Mouse (Mus musculus): ENCODE measurements around the gene Brap. TPM values are rescaled to one million over a fixed set of nuclear protein-coding genes. Genes with fewer than 3 reads are reported as not detected.

Gene Brap
- polyA plus RNA-seq, 1 experiment from 2014 or later = 41.5 TPM

GRCm38 (mm10) chr5:121721841-121722240 is 61.5 kb downstream of the Brap start:
- no peak for DNase-seq (ENCODE audit: low spot score)
- H3K9me3 ChIP-seq (ENCODE audit: control insufficient read depth, low read length) = no peaks in the 10 kb centered on the region
- H3K4me2 ChIP-seq (replicated peaks) = no peak overlapping the region
- H3K4me1 ChIP-seq (replicated peaks; ENCODE audit: control insufficient read depth, insufficient read depth, low read length) = peaks cover 10% of the 10 kb centered on the region; the same call in 1 of the 2 replicates
- no peaks in the 10 kb centered on the region for H3K36me3 ChIP-seq (replicated peaks; ENCODE audit: control insufficient read depth, insufficient read depth)
- H3K27ac ChIP-seq = no peak overlapping the region
- H3K27me3 ChIP-seq (ENCODE audit: control insufficient read depth, insufficient read depth, low read length) = no peaks in the 10 kb centered on the region
- H3K9ac ChIP-seq = no peak overlapping the region
- no peak overlapping the region for H3K4me3 ChIP-seq (replicated peaks; ENCODE audit: low read length)
- 79% methylated on average over 3 of the region's 3 CpGs for WGBS
- ATAC-seq (ENCODE audit: low FRiP score) = no peak

GRCm38 (mm10) chr5:121724678-121725077 is 64.3 kb downstream of the Brap start:
- H3K4me3 ChIP-seq (replicated peaks; ENCODE audit: low read length) = no peak overlapping the region
- no peaks in the 10 kb centered on the region for H3K27me3 ChIP-seq (ENCODE audit: control insufficient read depth, insufficient read depth, low read length)
- 0 out of 2 replicates have a peak, but pooled peaks cover 4% of the 10 kb centered on the region for H3K36me3 ChIP-seq (replicated peaks; ENCODE audit: control insufficient read depth, insufficient read depth)
- H3K9ac ChIP-seq = no peak overlapping the region
- no peaks in the 10 kb centered on the region for H3K9me3 ChIP-seq (ENCODE audit: control insufficient read depth, low read length)
- DNase-seq (ENCODE audit: low spot score) = no peak
- H3K4me2 ChIP-seq (replicated peaks) = no peak overlapping the region
- no peak for ATAC-seq (ENCODE audit: low FRiP score)
- 89% methylated on average over 1 of the region's 1 CpGs for WGBS
- peaks cover 7% of the 10 kb centered on the region; the same call in 1 of the 2 replicates for H3K4me1 ChIP-seq (replicated peaks; ENCODE audit: control insufficient read depth, insufficient read depth, low read length)
- no peak overlapping the region for H3K27ac ChIP-seq

GRCm38 (mm10) chr5:121730057-121730456 is 69.7 kb downstream of the Brap start:
- Histone ChIP-seq H3K27ac (no peak overlapping the region), H3K27me3 (ENCODE audit: control insufficient read depth, insufficient read depth, low read length) (no peaks in the 10 kb centered on the region), H3K4me2 (replicated peaks) (no peak overlapping the region), H3K4me3 (replicated peaks; ENCODE audit: low read length) (no peak overlapping the region), H3K36me3 (replicated peaks; ENCODE audit: control insufficient read depth, insufficient read depth) (peaks cover 10% of the 10 kb centered on the region; the same call in 1 of the 2 replicates), H3K9ac (no peak overlapping the region), H3K4me1 (replicated peaks; ENCODE audit: control insufficient read depth, insufficient read depth, low read length) (no peaks in the 10 kb centered on the region), H3K9me3 (ENCODE audit: control insufficient read depth, low read length) (no peaks in the 10 kb centered on the region)
- DNase-seq (ENCODE audit: low spot score) (no peak), ATAC-seq (ENCODE audit: low FRiP score) (no peak)
- 96% methylated on average over 2 of the region's 2 CpGs for WGBS

GRCm38 (mm10) chr5:121736641-121737040 is 76.3 kb downstream of the Brap start:
- Histone ChIP-seq H3K9me3 (ENCODE audit: control insufficient read depth, low read length) (no peaks in the 10 kb centered on the region), H3K27me3 (ENCODE audit: control insufficient read depth, insufficient read depth, low read length) (no peaks in the 10 kb centered on the region), H3K4me3 (replicated peaks; ENCODE audit: low read length) (no peak overlapping the region), H3K27ac (no peak overlapping the region), H3K4me2 (replicated peaks) (no peak overlapping the region), H3K9ac (no peak overlapping the region), H3K4me1 (replicated peaks; ENCODE audit: control insufficient read depth, insufficient read depth, low read length) (no peaks in the 10 kb centered on the region), H3K36me3 (replicated peaks; ENCODE audit: control insufficient read depth, insufficient read depth) (peaks cover 5% of the 10 kb centered on the region; the same call in 1 of the 2 replicates)
- DNase-seq (ENCODE audit: low spot score) (no peak), ATAC-seq (ENCODE audit: low FRiP score) (no peak)
- 96% methylated on average over 3 of the region's 3 CpGs for WGBS

Other genes starting within 250 kb of the Brap start
- gene Tmem116, start 208.7 kb upstream of the Brap start, polyA plus RNA-seq (2014; fragmentation: Nextera tagmentation; extraction: Ambion mirVana) = 1.2 and 1.9 TPM in 2 replicates
- gene Erp29, start 208.1 kb upstream of the Brap start, polyA plus RNA-seq (2014; fragmentation: Nextera tagmentation; extraction: Ambion mirVana) = 146 and 147 TPM in 2 replicates
- gene Adam1b, start 157.1 kb upstream of the Brap start, polyA plus RNA-seq (2014; fragmentation: Nextera tagmentation; extraction: Ambion mirVana) = not detected in 2 replicates
- 4.4 and 5.0 TPM in 2 replicates for gene Adam1a, start 115.1 kb upstream of the Brap start, polyA plus RNA-seq (2014; fragmentation: Nextera tagmentation; extraction: Ambion mirVana)
- gene Gm42878, start 115.1 kb upstream of the Brap start, polyA plus RNA-seq (2014; fragmentation: Nextera tagmentation; extraction: Ambion mirVana) = not detected in 2 replicates
- 58.9 and 66.6 TPM in 2 replicates for gene Mapkapk5, start 114.7 kb upstream of the Brap start, polyA plus RNA-seq (2014; fragmentation: Nextera tagmentation; extraction: Ambion mirVana)
- 54.5 and 58.7 TPM in 2 replicates for gene Aldh2, start 66.7 kb upstream of the Brap start, polyA plus RNA-seq (2014; fragmentation: Nextera tagmentation; extraction: Ambion mirVana)
- gene Acad12, start 41.6 kb upstream of the Brap start, polyA plus RNA-seq (2014; fragmentation: Nextera tagmentation; extraction: Ambion mirVana) = 1.2 and 1.5 TPM in 2 replicates
- 1.7 and 2.2 TPM in 2 replicates for gene Acad10, start within 50 bp of the Brap start, polyA plus RNA-seq (2014; fragmentation: Nextera tagmentation; extraction: Ambion mirVana)
- 81.6 and 90.5 TPM in 2 replicates for gene Atxn2, start 50.8 kb downstream of the Brap start, polyA plus RNA-seq (2014; fragmentation: Nextera tagmentation; extraction: Ambion mirVana)
- 8.8 and 9.1 TPM in 2 replicates for gene Sh2b3, start 177.1 kb downstream of the Brap start, polyA plus RNA-seq (2014; fragmentation: Nextera tagmentation; extraction: Ambion mirVana)
- 28.7 and 32.3 TPM in 2 replicates for gene Pheta1, start 188.4 kb downstream of the Brap start, polyA plus RNA-seq (2014; fragmentation: Nextera tagmentation; extraction: Ambion mirVana)